Mouse (Mus musculus): ENCODE measurements at regions not wholly inside any gene's neighbourhood (a gene's known extent, or its start where the extent isn't known, plus 50 kb on each side); places are given as distances from the start of the nearest gene placed in this dataset.
"Not testable (repeated sequence)": the region's sequence is repeated elsewhere in the genome, so short reads cannot be mapped to it uniquely, and the experiment has no call there.

GRCm38 (mm10) chr8:5283799-5284198 is 178.6 kb upstream of the Slc10a2 start:
- no peaks in the 10 kb centered on the region for H3K36me3 ChIP-seq (ENCODE audit: control insufficient read depth, insufficient read depth, low read length)
- no peaks in the 10 kb centered on the region for H3K9me3 ChIP-seq (ENCODE audit: control insufficient read depth, low read length)

GRCm38 (mm10) chr8:5262316-5262715 is 157.2 kb upstream of the Slc10a2 start:
- 79% methylated on average over 1 of the region's 1 CpGs for WGBS
- H3K9me3 ChIP-seq (ENCODE audit: control insufficient read depth, low read length) = no peaks in the 10 kb centered on the region
- H3K27me3 ChIP-seq (replicated peaks; ENCODE audit: control insufficient read depth, insufficient read depth, low read length) = no peaks in the 10 kb centered on the region
- ATAC-seq = no peak
- no peaks in the 10 kb centered on the region for H3K36me3 ChIP-seq (ENCODE audit: control insufficient read depth, insufficient read depth, low read length)
- H3K4me1 ChIP-seq (ENCODE audit: control insufficient read depth, insufficient read depth, low read depth, low read length) = no peaks in the 10 kb centered on the region
- no peak overlapping the region for H3K4me2 ChIP-seq (ENCODE audit: low read length)
- no peak overlapping the region for H3K9ac ChIP-seq (ENCODE audit: low read depth, low read length)
- H3K27ac ChIP-seq (ENCODE audit: low read depth, low read length) = no peak overlapping the region
- no peak overlapping the region for H3K4me3 ChIP-seq (ENCODE audit: low read length)

More at GRCm38 (mm10) chr8:5283799-5284198, 178.6 kb upstream of the Slc10a2 start:
- ATAC-seq = no peak
- H3K4me2 ChIP-seq (ENCODE audit: low read length) = no peak overlapping the region
- no peak overlapping the region for H3K4me3 ChIP-seq (ENCODE audit: low read length)
- H3K27ac ChIP-seq (ENCODE audit: low read depth, low read length) = no peak overlapping the region
- no peak overlapping the region for H3K9ac ChIP-seq (ENCODE audit: low read depth, low read length)
- no peaks in the 10 kb centered on the region for H3K27me3 ChIP-seq (replicated peaks; ENCODE audit: control insufficient read depth, insufficient read depth, low read length)
- no peaks in the 10 kb centered on the region for H3K4me1 ChIP-seq (ENCODE audit: control insufficient read depth, insufficient read depth, low read depth, low read length)

- not testable (repeated sequence) for H3K4me3 ChIP-seq (ENCODE audit: low read length); H3K4me2 ChIP-seq (ENCODE audit: low read length); H3K9me3 ChIP-seq (ENCODE audit: control insufficient read depth, low read length); H3K27ac ChIP-seq (ENCODE audit: low read depth, low read length); ATAC-seq; H3K4me1 ChIP-seq (ENCODE audit: control insufficient read depth, insufficient read depth, low read depth, low read length); H3K36me3 ChIP-seq (ENCODE audit: control insufficient read depth, insufficient read depth, low read length); H3K9ac ChIP-seq (ENCODE audit: low read depth, low read length); H3K27me3 ChIP-seq (replicated peaks; ENCODE audit: control insufficient read depth, insufficient read depth, low read length)
- WGBS = 97% methylated on average over 15 of the region's 22 CpGs
Measured at GRCm38 (mm10) chr8:5241871-5242270, 136.7 kb upstream of the Slc10a2 start.
